Mouse (Mus musculus): Measurements from ENCODE around the gene Hoxd10. TPM values are rescaled to one million over a fixed set of nuclear protein-coding genes. Genes with fewer than 3 reads are reported as not detected.

Gene Hoxd10
- polyA plus RNA-seq, 1 experiment = not detected

- H3K4me1 ChIP-seq (ENCODE audit: control insufficient read depth, insufficient read depth, low read length) = no peaks in the 10 kb centered on the region
- no peak overlapping the region for H3K27ac ChIP-seq (ENCODE audit: insufficient read depth, low read length)
- TF ChIP-seq CTCF (IDR thresholded peaks at IDR 0.05; ENCODE audit: borderline replicate concordance, insufficient read depth, low read depth, low read length) (no peak), POLR2A (IDR thresholded peaks at IDR 0.05; ENCODE audit: borderline replicate concordance, insufficient read depth, low read length) (no peak)
- 4% methylated on average over 27 of the region's 27 CpGs for WGBS
- no peak overlapping the region for H3K4me3 ChIP-seq (replicated peaks; ENCODE audit: insufficient read depth, low read depth, low read length)
- H3K27me3 ChIP-seq (ENCODE audit: control insufficient read depth, insufficient read depth, low read length) = peaks cover 24% of the 10 kb centered on the region; the same call in 1 of the 2 replicates
- DNase-seq = no peak
Measured at GRCm38 (mm10) chr2:74686988-74687697, 4.6 kb upstream of the Hoxd10 start.

DNA sequence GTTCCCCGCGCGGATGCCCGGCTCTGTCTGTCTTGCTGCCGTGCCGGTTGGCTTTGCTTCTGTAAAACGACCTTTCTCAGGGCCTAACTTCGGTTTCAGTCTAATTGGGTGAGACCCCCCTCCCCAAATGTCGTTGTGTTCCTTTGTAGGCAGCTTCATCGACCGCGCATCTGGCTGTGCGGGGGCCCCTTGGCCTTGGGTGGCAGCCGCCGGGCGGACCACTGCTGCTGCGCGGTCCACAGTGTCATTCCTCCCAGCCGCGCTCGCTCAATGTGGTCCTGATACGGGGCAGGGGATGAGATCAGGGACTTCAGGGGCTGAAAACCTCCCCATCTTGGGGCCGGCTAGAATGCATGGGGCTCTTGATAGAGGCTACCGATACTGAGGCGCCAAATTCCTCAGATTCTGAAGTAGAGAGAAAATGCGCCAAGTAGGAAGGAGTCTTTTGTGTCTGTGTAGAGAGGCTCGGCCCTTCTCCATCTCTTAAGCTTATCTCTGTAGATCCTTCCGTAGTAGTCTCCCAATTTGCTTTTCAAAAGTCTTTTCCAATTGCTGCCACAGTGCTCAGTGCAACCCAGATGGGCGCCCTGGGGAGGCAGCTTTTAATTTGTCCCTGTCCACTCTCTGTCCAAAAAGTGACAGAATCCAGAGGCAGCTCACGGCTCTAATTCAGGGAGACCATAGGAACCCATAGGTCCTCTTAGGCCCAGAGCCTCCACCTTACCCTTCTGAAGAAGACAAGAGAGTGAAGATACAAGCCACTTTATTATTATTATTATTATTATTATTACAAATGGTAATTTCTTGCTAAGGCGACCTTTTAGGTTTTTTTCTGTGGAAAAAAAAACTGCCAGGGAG lies 3.8 kb upstream of the Hoxd10 start:
- Histone ChIP-seq H3K27me3 (ENCODE audit: control insufficient read depth, insufficient read depth, low read length) (peaks cover 25% of the 10 kb centered on the region; the same call in 1 of the 2 replicates), H3K4me3 (replicated peaks; ENCODE audit: insufficient read depth, low read depth, low read length) (no peak overlapping the region), H3K27ac (ENCODE audit: insufficient read depth, low read length) (no peak overlapping the region), H3K4me1 (ENCODE audit: control insufficient read depth, insufficient read depth, low read length) (no peaks in the 10 kb centered on the region)
- WGBS = 2% methylated on average over 31 of the region's 31 CpGs
- no peak for TF ChIP-seq CTCF (IDR thresholded peaks at IDR 0.05; ENCODE audit: borderline replicate concordance, insufficient read depth, low read depth, low read length)
- DNase-seq = no peak

DNA sequence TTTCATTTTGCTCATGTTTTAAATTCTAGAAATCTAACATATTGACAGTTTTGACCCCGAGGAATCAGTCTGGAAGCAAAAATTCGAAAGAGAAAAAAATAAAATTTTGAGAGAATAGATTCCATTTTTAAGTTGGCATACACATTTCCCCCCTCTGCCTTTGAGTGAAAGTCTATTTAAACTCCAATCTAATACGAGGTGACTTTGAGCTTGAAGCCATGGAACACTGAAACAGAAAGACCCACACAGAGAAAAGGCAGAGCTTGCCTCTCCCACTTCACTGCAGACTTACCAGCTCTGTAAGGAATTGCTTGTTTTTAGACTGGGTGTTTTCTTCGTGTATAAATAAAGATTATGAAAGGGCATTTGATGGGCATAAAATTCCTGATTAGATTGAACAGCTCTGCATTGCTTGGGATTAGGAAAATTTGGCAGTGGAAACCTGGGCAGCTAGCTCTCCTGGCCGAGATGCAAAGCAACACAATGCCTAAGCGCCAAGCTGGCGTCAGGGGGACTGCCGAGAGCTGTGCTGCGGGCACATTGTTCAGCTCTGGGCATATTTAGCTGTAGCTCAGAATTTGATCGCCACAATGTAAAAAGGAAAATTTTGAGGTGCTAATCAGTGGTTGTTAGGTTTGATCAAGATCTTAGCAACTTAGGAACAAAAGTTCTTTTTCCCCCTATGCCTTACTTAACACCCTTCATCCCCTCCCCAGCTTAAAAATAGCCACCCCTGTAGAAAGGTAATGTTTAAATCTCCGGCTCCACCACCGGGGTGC lies 2.7 kb upstream of the Hoxd10 start:
- Histone ChIP-seq H3K27me3 (ENCODE audit: control insufficient read depth, insufficient read depth, low read length) (peaks cover 22% of the 10 kb centered on the region; the same call in 1 of the 2 replicates), H3K4me3 (replicated peaks; ENCODE audit: insufficient read depth, low read depth, low read length) (no peak overlapping the region), H3K27ac (ENCODE audit: insufficient read depth, low read length) (no peak overlapping the region), H3K4me1 (ENCODE audit: control insufficient read depth, insufficient read depth, low read length) (no peaks in the 10 kb centered on the region)
- 5% methylated on average over 12 of the region's 12 CpGs for WGBS
- no peak for TF ChIP-seq POLR2A (IDR thresholded peaks at IDR 0.05; ENCODE audit: borderline replicate concordance, insufficient read depth, low read length)
- no peak for TF ChIP-seq CTCF (IDR thresholded peaks at IDR 0.05; ENCODE audit: borderline replicate concordance, insufficient read depth, low read depth, low read length)
- no peak for DNase-seq

- H3K4me1 ChIP-seq (ENCODE audit: control insufficient read depth, insufficient read depth, low read length) = no peaks in the 10 kb centered on the region
- TF ChIP-seq POLR2A (IDR thresholded peaks at IDR 0.05; ENCODE audit: borderline replicate concordance, insufficient read depth, low read length) = no peak
- TF ChIP-seq CTCF (IDR thresholded peaks at IDR 0.05; ENCODE audit: borderline replicate concordance, insufficient read depth, low read depth, low read length) = no peak
- peaks cover 22% of the 10 kb centered on the region; the same call in 1 of the 2 replicates for H3K27me3 ChIP-seq (ENCODE audit: control insufficient read depth, insufficient read depth, low read length)
- no peak overlapping the region for H3K27ac ChIP-seq (ENCODE audit: insufficient read depth, low read length)
- no peak for DNase-seq
- 3% methylated on average over 24 of the region's 24 CpGs for WGBS
- no peak overlapping the region for H3K4me3 ChIP-seq (replicated peaks; ENCODE audit: insufficient read depth, low read depth, low read length)
Measured at GRCm38 (mm10) chr2:74689574-74690337, 2.0 kb upstream of the Hoxd10 start.

DNA sequence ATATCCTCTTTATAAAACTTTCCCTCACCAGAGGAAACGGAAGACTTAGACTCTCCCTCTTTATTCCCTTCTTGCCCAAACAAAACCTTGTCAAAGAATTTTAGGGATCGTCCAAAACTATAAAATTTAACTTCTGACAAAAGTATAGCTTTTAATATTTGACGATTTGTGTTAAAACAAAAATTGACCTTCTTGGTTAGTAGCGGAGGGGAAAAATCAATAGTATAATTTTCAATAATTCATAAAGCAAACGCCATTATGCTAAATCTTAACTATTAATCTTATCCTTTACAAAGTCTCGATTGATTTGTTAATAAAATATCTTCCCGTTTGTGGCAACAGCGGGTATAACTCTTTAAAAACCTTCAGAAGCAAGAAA lies 1.4 kb upstream of the Hoxd10 start:
- Histone ChIP-seq H3K27me3 (ENCODE audit: control insufficient read depth, insufficient read depth, low read length) (peaks cover 22% of the 10 kb centered on the region; the same call in 1 of the 2 replicates), H3K27ac (ENCODE audit: insufficient read depth, low read length) (no peak overlapping the region), H3K4me3 (replicated peaks; ENCODE audit: insufficient read depth, low read depth, low read length) (no peak overlapping the region), H3K4me1 (ENCODE audit: control insufficient read depth, insufficient read depth, low read length) (no peaks in the 10 kb centered on the region)
- DNase-seq = no peak
- TF ChIP-seq CTCF (IDR thresholded peaks at IDR 0.05; ENCODE audit: borderline replicate concordance, insufficient read depth, low read depth, low read length) (no peak), POLR2A (IDR thresholded peaks at IDR 0.05; ENCODE audit: borderline replicate concordance, insufficient read depth, low read length) (no peak)
- WGBS = 11% methylated on average over 8 of the region's 8 CpGs

- Histone ChIP-seq H3K27me3 (ENCODE audit: control insufficient read depth, insufficient read depth, low read length) (peaks cover 22% of the 10 kb centered on the region; the same call in 1 of the 2 replicates), H3K27ac (ENCODE audit: insufficient read depth, low read length) (no peak overlapping the region), H3K4me3 (replicated peaks; ENCODE audit: insufficient read depth, low read depth, low read length) (no peak overlapping the region), H3K4me1 (ENCODE audit: control insufficient read depth, insufficient read depth, low read length) (no peaks in the 10 kb centered on the region)
- WGBS = 6% methylated on average over 35 of the region's 35 CpGs
- DNase-seq = no peak
- no peak for TF ChIP-seq POLR2A (IDR thresholded peaks at IDR 0.05; ENCODE audit: borderline replicate concordance, insufficient read depth, low read length)
- no peak for TF ChIP-seq CTCF (IDR thresholded peaks at IDR 0.05; ENCODE audit: borderline replicate concordance, insufficient read depth, low read depth, low read length)
Measured at GRCm38 (mm10) chr2:74691995-74692807, 477 bp downstream of the Hoxd10 start.

Data from cerebellum, adult 2 months (tissue).